Mouse (Mus musculus) E14TG2a.4 (cell line): ENCODE measurements around the gene Adarb1.

ENCODE experiments used
- H3K27me3 ChIP-seq: 2 replicates; pipeline ENCODE4 v1.6.1; 2014; ENCODE audit warnings: low read length, control low read depth; ENCODE audit not compliant: insufficient read depth
- H3K36me3 ChIP-seq: 2 replicates; pipeline ENCODE4 v1.6.1; 2014; ENCODE audit warnings: low read length, control low read depth; ENCODE audit not compliant: insufficient read depth
- H3K4me1 ChIP-seq: replicated peaks from 2 replicates; pipeline ENCODE4 v1.6.1; 2014; ENCODE audit warnings: low read depth, low read length, control low read depth
- H3K4me3 ChIP-seq: replicated peaks from 2 replicates; pipeline ENCODE4 v1.5.1; 2014; ENCODE audit warnings: mild to moderate bottlenecking, low read length
- H3K9me3 ChIP-seq: 2 replicates; pipeline ENCODE4 v1.6.1; 2014; ENCODE audit warnings: low read length, control low read depth
- CTCF ChIP-seq: conservative IDR thresholded peaks from 2 replicates; pipeline ENCODE4 v1.5.1; 2014; ENCODE audit warnings: low read length
- NANOG ChIP-seq: IDR thresholded peaks from 2 replicates; pipeline ENCODE4 v1.6.1; 2014; ENCODE audit warnings: borderline replicate concordance, low read length, mixed read lengths
- POU5F1 ChIP-seq: IDR thresholded peaks from 2 replicates; pipeline ENCODE4 v1.6.1; 2014; ENCODE audit warnings: low read length, borderline replicate concordance

The Adarb1 gene

GRCm38 (mm10) chr10:77243572-77244161, 174.4 kb downstream of the Adarb1 start:
- H3K4me1 ChIP-seq, result peaks cover 27% of the 10 kb centered on the region
- no peaks in the 10 kb centered on the region for H3K9me3 ChIP-seq
- H3K36me3 ChIP-seq, result no peaks in the 10 kb centered on the region
- H3K27me3 ChIP-seq, result peaks cover 13% of the 10 kb centered on the region; the same call in 1 of the 2 replicates
- no peak overlapping the region for H3K4me3 ChIP-seq
- TF ChIP-seq NANOG, result no peak
- no peak for TF ChIP-seq CTCF
- no peak for TF ChIP-seq POU5F1

GRCm38 (mm10) chr10:77242871-77243270, 175.2 kb downstream of the Adarb1 start:
- no peaks in the 10 kb centered on the region for H3K9me3 ChIP-seq
- H3K4me1 ChIP-seq, result peaks cover 33% of the 10 kb centered on the region
- H3K36me3 ChIP-seq, result no peaks in the 10 kb centered on the region
- H3K27me3 ChIP-seq, result peaks cover 13% of the 10 kb centered on the region; the same call in 1 of the 2 replicates
- H3K4me3 ChIP-seq, result no peak overlapping the region
- TF ChIP-seq POU5F1 (no peak), NANOG (no peak), CTCF (no peak)

DNA sequence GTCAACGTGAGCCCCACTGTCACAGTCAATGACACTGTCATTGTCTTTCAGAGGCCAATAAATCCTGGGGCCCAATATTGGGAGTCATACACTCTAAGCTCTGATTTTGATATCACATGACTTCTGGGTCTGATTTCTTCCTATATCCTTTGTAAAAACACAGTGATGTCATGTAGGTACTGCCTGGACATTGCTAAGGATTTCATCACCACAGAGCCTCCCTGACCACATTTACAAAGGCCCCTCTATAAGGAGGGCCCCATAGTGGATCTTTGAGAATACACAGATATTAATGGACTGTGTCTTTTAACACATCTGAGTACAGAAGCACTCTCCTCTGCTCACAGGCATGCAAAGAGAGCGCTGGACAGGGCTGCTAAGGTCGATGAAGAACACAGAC, 175.7 kb downstream of the Adarb1 start:
- no peak for TF ChIP-seq CTCF
- no peak for TF ChIP-seq POU5F1
- no peak for TF ChIP-seq NANOG
- H3K4me1 ChIP-seq, result peaks cover 37% of the 10 kb centered on the region

DNA sequence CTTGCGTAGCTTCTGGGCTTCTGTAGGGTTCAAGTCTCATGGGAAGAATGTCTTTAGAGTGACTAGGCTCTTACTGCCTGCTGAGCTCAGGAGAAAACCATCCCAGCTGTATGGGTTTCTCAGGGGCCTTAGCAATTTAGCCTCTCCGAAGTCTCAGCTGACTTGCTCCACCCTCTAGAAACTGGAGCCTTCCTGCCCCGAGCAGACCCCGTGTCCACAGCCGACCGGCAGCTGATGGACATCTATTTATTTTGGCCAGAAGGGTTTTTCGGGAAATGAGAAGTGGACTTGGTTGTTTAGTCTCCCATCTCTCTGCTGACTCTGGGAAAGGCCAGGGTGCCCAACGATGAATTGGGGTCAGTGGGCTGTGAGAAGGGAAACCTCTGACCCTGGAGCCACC, 177.3 kb downstream of the Adarb1 start:
- H3K27me3 ChIP-seq, result peaks cover 5% of the 10 kb centered on the region; the same call in 1 of the 2 replicates
- peaks cover 40% of the 10 kb centered on the region for H3K4me1 ChIP-seq
- H3K4me3 ChIP-seq, result no peak overlapping the region
- no peak for TF ChIP-seq POU5F1
- no peak for TF ChIP-seq CTCF
- TF ChIP-seq NANOG, result no peak
- no peaks in the 10 kb centered on the region for H3K36me3 ChIP-seq
- H3K9me3 ChIP-seq, result peaks cover 7% of the 10 kb centered on the region

More for the DNA sequence above, 175.7 kb downstream of the Adarb1 start:
- H3K36me3 ChIP-seq, result no peaks in the 10 kb centered on the region
- peaks cover 11% of the 10 kb centered on the region; the same call in 1 of the 2 replicates for H3K27me3 ChIP-seq
- H3K9me3 ChIP-seq, result no peaks in the 10 kb centered on the region
- H3K4me3 ChIP-seq, result no peak overlapping the region
